Mouse (Mus musculus) cortical plate, adult 2 months (tissue): ENCODE results near the gene Ascc3.

Source experiments
- CTCF ChIP-seq: fragments of 200-500 bp; IDR thresholded peaks from 2 replicates; pipeline ENCODE4 v1.5.1; 2011; ENCODE audit warnings: mild to moderate bottlenecking, control low read depth, low read length; ENCODE audit not compliant: insufficient read depth; ENCODE audit errors: extremely low read depth
- POLR2A ChIP-seq: fragments of 200-500 bp; IDR thresholded peaks from 2 replicates; pipeline ENCODE4 v1.6.1; 2011; ENCODE audit warnings: mild to moderate bottlenecking, low read length, control low read depth; ENCODE audit not compliant: insufficient read depth; ENCODE audit errors: extremely low read depth

DNA sequence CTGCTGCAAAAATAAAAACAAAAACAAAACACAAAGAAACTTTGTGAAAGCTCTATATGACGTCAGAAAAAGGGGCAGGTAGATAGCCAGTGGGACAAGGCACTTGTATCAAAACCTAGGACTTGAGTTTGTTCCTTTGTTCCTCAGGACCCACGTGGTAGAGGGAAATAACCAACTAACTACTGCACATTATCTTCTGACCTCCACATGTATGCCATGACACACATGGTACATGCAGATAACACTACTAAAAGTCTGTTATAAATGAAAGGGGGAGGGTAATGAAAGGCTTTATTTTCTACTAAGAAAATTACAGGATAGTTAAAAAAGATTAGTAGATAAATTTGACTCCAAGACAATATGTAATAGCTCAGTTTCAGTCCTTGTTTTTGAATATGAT, 109.3 kb downstream of the Ascc3 start:
- TF ChIP-seq CTCF: no peak
- TF ChIP-seq POLR2A: no peak
